Mouse (Mus musculus): ENCODE data around the gene Gm49396. TPM values are rescaled to one million over a fixed set of nuclear protein-coding genes. Genes with fewer than 3 reads are reported as not detected.

Gm49396 gene
- polyA plus RNA-seq, 1 experiment from 2014 or later: 20.7 TPM

GRCm38 (mm10) chr7:30592772-30593423, 29.8 kb downstream of the Gm49396 start:
- H3K4me1 ChIP-seq: peaks cover 6% of the 10 kb centered on the region
- no peak for ATAC-seq (replicated peaks)
- H3K4me3 ChIP-seq: no peak overlapping the region
- no peaks in the 10 kb centered on the region for H3K27me3 ChIP-seq (replicated peaks)
- no peaks in the 10 kb centered on the region for H3K36me3 ChIP-seq (replicated peaks)
- no peak overlapping the region for H3K9ac ChIP-seq
- H3K9me3 ChIP-seq: no peaks in the 10 kb centered on the region
- WGBS: 58% methylated on average over 5 of the region's 5 CpGs
- no peak overlapping the region for H3K4me2 ChIP-seq
- H3K27ac ChIP-seq: no peak overlapping the region

DNA sequence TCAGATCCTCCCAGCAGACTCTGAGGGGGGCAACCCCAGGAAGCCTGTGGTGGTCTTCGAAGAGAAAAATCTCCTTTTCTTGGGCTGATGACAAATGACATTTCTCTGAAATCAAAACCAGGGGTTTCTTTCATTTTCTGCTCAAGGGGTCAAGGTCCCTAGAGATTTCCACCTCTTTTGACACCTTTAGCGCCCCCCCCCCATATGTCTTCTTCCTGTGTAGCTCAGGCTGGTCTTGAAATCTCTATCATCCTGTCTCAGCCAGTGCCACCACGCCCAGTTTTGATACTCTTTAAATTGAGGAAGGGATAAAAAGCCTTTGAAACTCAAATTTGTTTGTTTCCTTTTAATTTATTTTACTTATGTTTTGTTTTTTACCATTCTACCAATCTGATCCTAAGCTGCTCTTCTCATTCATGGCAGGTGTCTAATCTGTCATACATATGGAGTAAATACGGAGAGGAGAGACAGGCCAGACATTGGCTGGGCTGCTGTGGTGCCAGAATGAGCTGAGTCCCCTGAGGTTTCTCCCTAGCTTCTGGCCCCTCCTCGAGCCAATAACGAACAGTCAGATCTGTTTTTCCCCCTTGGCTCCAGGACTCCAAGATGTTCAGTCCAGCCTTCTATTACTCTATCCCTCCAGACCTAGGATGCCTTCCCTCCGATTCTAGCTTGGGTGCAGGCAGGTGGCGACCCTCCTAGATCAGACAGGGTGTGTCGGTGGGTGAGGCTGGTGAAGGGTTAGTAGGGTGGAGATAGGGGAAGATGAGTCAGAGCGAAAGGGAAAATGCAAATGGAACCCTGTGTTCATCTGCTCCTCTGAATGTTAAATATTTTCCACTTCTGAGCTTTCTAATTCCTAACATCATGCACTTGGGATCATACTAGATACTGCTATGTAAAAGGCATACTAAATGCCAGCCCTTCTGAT, 30.7 kb downstream of the Gm49396 start:
- H3K4me3 ChIP-seq: no peak overlapping the region
- peaks cover 6% of the 10 kb centered on the region for H3K4me1 ChIP-seq
- no peak for ATAC-seq (replicated peaks)
- 64% methylated on average over 10 of the region's 10 CpGs for WGBS
- H3K9me3 ChIP-seq: no peaks in the 10 kb centered on the region
- H3K4me2 ChIP-seq: no peak overlapping the region
- H3K27ac ChIP-seq: no peak overlapping the region
- no peak overlapping the region for H3K9ac ChIP-seq
- H3K27me3 ChIP-seq (replicated peaks): no peaks in the 10 kb centered on the region
- no peaks in the 10 kb centered on the region for H3K36me3 ChIP-seq (replicated peaks)

DNA sequence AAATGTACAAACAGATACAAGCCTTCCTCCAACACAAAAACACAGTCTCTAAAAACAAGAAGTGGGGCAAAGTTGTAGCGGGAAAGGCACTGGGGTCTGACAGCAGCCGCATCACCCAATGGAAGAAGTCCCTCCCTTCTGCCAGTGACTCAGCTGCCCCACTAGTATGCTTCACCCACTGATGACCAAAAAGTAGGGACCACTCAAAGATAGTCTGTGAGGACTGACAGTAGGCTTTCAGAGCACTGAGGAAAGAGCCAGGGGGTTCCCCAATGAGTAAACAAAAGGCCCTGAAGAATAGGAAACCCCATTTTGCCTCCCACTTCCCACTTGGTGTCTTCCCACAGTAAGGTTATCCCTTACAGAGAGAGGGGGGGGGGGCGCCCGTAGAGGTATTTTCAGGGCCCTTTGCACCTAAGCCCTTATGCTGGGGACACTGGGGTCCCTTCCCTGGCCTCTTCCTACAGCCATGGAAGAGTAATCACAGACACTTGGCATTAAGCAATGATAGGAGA, 31.4 kb downstream of the Gm49396 start:
- no peaks in the 10 kb centered on the region for H3K36me3 ChIP-seq (replicated peaks)
- no peak overlapping the region for H3K27ac ChIP-seq
- H3K9me3 ChIP-seq: no peaks in the 10 kb centered on the region
- H3K27me3 ChIP-seq (replicated peaks): no peaks in the 10 kb centered on the region
- no peak overlapping the region for H3K4me3 ChIP-seq
- peaks cover 5% of the 10 kb centered on the region for H3K4me1 ChIP-seq
- no peak overlapping the region for H3K9ac ChIP-seq
- H3K4me2 ChIP-seq: no peak overlapping the region
- 64% methylated on average over 4 of the region's 4 CpGs for WGBS
- ATAC-seq (replicated peaks): no peak

DNA sequence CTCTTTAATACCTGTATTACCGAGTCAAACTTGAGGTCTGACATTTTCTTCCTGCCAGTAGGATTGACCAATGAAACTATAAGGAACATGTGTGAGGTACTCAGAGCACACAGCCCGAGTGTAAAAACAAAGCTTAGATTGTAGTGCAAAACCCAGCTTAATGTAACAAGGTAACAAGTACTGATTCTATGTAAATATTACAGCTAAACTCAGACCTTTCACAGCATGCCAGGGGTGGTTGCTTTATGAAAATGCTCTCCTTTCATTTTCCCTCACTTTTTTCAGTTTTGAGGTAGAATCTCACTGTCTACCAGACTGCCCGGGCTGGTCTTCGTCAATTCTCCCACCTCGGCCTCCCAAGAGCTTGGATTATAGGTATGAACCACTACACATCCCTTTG, 32.9 kb downstream of the Gm49396 start:
- Histone ChIP-seq H3K9me3 (no peaks in the 10 kb centered on the region), H3K4me2 (no peak overlapping the region), H3K4me1 (peaks cover 13% of the 10 kb centered on the region), H3K36me3 (replicated peaks) (no peaks in the 10 kb centered on the region), H3K9ac (no peak overlapping the region), H3K4me3 (no peak overlapping the region), H3K27ac (no peak overlapping the region), H3K27me3 (replicated peaks) (no peaks in the 10 kb centered on the region)
- WGBS: 81% methylated on average over 5 of the region's 5 CpGs
- no peak for ATAC-seq (replicated peaks)

DNA sequence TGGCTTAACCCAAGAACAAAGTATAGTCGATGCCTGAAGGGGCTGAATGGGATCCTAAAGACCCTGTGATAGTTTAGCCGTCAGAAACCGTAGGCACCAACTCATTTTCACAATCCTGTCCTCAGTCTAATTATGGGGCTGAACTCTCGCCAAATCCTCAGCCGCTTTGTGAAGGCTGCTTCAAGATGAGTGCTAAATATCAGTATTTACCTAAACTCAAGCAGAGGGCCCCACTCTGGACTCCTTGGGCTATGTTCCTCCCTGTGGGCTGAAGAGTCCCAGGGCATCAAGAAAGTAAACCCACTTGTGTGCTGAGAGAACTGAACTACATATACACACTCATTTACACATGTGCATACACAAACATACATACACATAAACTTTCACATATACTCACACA, 33.7 kb downstream of the Gm49396 start:
- Histone ChIP-seq H3K27me3 (replicated peaks) (no peaks in the 10 kb centered on the region), H3K9ac (no peak overlapping the region), H3K4me2 (no peak overlapping the region), H3K27ac (no peak overlapping the region), H3K9me3 (no peaks in the 10 kb centered on the region), H3K4me1 (peaks cover 13% of the 10 kb centered on the region), H3K4me3 (no peak overlapping the region), H3K36me3 (replicated peaks) (no peaks in the 10 kb centered on the region)
- 76% methylated on average over 5 of the region's 5 CpGs for WGBS
- no peak for ATAC-seq (replicated peaks)

DNA sequence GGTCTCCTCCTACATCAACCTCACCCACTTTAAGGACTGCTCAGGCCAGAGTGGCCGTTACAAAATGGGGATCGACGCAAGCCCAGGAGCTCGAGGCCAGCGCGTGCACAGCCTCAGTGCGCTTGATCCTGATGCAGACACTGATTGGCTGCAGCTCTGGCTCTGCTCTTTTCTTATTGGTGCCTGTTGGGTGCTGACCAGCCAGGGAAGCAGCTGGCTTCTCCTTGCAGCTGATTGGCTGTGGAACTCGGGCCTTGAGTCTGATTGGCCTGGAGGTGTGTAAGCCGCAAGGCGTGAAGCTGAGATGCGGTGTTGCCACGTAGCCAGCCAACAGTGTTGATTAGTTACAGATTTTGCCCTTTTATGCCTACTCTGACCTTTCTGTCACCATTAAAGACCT, 35.6 kb downstream of the Gm49396 start, which contains the start of gene Zbtb32:
Gene Zbtb32, minus strand, starts transcription at position 124 of the 400 bp plus-strand sequence.
- H3K36me3 ChIP-seq (replicated peaks): no peaks in the 10 kb centered on the region
- H3K9ac ChIP-seq: no peak within 1 kb of the TSS

GRCm38 (mm10) chr7:30599933-30600353, 36.8 kb downstream of the Gm49396 start:
- no peak overlapping the region for H3K9ac ChIP-seq
- peak overlapping the region; percentile 13; the same call in 1 of the 2 replicates for H3K27ac ChIP-seq
- 1% methylated on average over 16 of the region's 16 CpGs for WGBS
- H3K4me1 ChIP-seq: peaks cover 13% of the 10 kb centered on the region
- H3K27me3 ChIP-seq (replicated peaks): no peaks in the 10 kb centered on the region
- peak; percentile 98 for ATAC-seq (replicated peaks)
- no peaks in the 10 kb centered on the region for H3K9me3 ChIP-seq
- H3K4me2 ChIP-seq: peak overlapping the region; percentile 45
- H3K4me3 ChIP-seq: peak overlapping the region; percentile 16
- H3K36me3 ChIP-seq (replicated peaks): no peaks in the 10 kb centered on the region

More for the DNA sequence above, 35.6 kb downstream of the Gm49396 start, which contains the start of gene Zbtb32:
- 95% methylated on average over 12 of the region's 12 CpGs for WGBS
- Histone ChIP-seq H3K27me3 (replicated peaks) (no peaks in the 10 kb centered on the region), H3K4me1 (peaks cover 13% of the 10 kb centered on the region), H3K9me3 (no peaks in the 10 kb centered on the region), H3K4me2 (peak within 1 kb of the TSS; percentile 45), H3K27ac (peak within 1 kb of the TSS; percentile 13; the same call in 1 of the 2 replicates), H3K4me3 (peak within 1 kb of the TSS; percentile 16)
- no peak for ATAC-seq (replicated peaks)

- H3K9me3 ChIP-seq: no peaks in the 10 kb centered on the region
- no peaks in the 10 kb centered on the region for H3K36me3 ChIP-seq (replicated peaks)
- H3K4me1 ChIP-seq: peaks cover 13% of the 10 kb centered on the region
- H3K9ac ChIP-seq: no peak overlapping the region
- peak overlapping the region; percentile 45; the same call in 1 of the 2 replicates for H3K4me2 ChIP-seq
- H3K4me3 ChIP-seq: no peak overlapping the region
- ATAC-seq (replicated peaks): peak; percentile 55
- WGBS: 71% methylated on average over 7 of the region's 7 CpGs
- no peaks in the 10 kb centered on the region for H3K27me3 ChIP-seq (replicated peaks)
- 0 out of 2 replicates have a peak overlapping the region, but pooled peaks have one; percentile 13 for H3K27ac ChIP-seq
Measured at GRCm38 (mm10) chr7:30600651-30601050, 37.5 kb downstream of the Gm49396 start.

DNA sequence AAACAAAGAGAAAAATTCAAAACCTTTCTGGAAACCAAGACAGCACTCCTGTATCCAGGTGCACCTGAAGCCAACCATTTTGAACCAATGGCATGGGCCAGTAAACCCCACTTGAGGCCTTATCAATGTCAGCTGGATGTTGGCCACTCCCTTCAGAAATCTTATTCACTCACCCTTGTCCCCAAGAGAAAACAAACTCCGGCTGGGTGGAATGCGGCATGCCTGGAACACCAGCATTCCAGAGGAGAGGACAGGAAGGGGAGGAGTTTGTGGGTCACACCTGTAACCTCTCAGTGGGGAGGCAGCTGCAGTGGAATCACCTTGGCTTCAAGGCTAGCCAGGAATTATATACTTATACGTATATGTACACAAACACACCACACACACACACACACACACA, 39.4 kb downstream of the Gm49396 start:
- H3K36me3 ChIP-seq (replicated peaks): no peaks in the 10 kb centered on the region
- no peak overlapping the region for H3K27ac ChIP-seq
- no peak for ATAC-seq (replicated peaks)
- 53% methylated on average over 3 of the region's 3 CpGs for WGBS
- no peak overlapping the region for H3K4me3 ChIP-seq
- no peaks in the 10 kb centered on the region for H3K9me3 ChIP-seq
- H3K27me3 ChIP-seq (replicated peaks): no peaks in the 10 kb centered on the region
- peaks cover 13% of the 10 kb centered on the region for H3K4me1 ChIP-seq
- no peak overlapping the region for H3K9ac ChIP-seq
- H3K4me2 ChIP-seq: no peak overlapping the region

DNA sequence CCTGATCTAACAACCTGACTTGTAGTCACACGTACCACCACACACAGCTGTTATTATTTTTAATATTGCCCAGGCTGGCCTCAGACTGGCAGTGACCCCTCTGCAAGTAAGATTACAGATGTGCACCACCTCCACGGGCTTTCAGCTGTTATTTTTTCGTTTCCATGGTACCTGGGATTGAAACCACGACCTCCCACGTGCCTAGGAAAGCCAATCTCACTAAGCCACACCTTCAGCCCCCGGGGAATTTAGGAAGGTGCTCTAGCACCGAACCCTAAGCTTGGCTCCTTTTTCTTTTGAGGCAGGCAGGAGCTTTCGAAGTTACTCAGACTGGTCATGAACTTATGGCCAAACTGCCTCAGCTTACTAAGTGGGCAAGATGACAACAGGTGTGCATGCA, 41.3 kb downstream of the Gm49396 start:
- H3K9ac ChIP-seq: no peak overlapping the region
- peaks cover 13% of the 10 kb centered on the region for H3K4me1 ChIP-seq
- H3K4me2 ChIP-seq: no peak overlapping the region
- WGBS: 61% methylated on average over 8 of the region's 8 CpGs
- no peak for ATAC-seq (replicated peaks)
- H3K4me3 ChIP-seq: no peak overlapping the region
- H3K27me3 ChIP-seq (replicated peaks): no peaks in the 10 kb centered on the region
- no peak overlapping the region for H3K27ac ChIP-seq
- H3K36me3 ChIP-seq (replicated peaks): no peaks in the 10 kb centered on the region
- no peaks in the 10 kb centered on the region for H3K9me3 ChIP-seq

GRCm38 (mm10) chr7:30604944-30605343, 41.8 kb downstream of the Gm49396 start:
- Histone ChIP-seq H3K4me2 (no peak overlapping the region), H3K4me3 (no peak overlapping the region), H3K4me1 (peaks cover 8% of the 10 kb centered on the region; the same call in 1 of the 2 replicates), H3K27ac (no peak overlapping the region), H3K27me3 (replicated peaks) (no peaks in the 10 kb centered on the region), H3K9me3 (no peaks in the 10 kb centered on the region), H3K9ac (no peak overlapping the region), H3K36me3 (replicated peaks) (no peaks in the 10 kb centered on the region)
- 88% methylated on average over 8 of the region's 8 CpGs for WGBS
- ATAC-seq (replicated peaks): no peak

DNA sequence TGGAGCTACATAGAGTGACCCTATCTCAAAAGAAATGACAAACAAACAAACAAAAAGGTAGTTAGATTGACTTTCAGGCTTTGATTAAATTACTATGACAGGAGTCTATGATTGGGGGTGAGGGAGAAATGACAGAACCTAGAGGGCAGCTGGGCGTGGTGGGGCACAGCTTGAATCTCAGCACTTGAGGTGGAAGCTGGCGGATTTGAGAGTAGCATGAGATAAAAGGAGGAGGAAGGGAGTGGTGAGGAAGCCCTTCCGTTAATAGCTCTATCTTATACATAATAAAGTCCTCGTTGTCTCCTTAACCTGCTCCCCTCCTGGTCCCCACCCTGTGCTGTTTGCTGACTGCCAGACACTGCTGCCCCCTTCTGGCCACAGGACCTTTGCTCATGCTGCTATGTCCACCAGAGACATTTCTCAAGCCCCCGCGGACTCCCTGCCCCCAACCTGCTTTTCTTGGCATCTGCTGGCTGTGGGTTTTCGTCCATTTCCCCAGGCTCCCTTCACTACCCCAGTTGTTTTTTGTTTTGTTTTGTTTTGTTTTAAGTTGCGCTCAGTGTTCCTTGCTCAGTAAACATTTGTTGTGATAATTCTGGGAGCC, 44.7 kb downstream of the Gm49396 start:
- H3K4me1 ChIP-seq: no peaks in the 10 kb centered on the region
- no peaks in the 10 kb centered on the region for H3K36me3 ChIP-seq (replicated peaks)
- H3K4me3 ChIP-seq: no peak overlapping the region
- H3K9ac ChIP-seq: no peak overlapping the region
- H3K9me3 ChIP-seq: no peaks in the 10 kb centered on the region
- no peak overlapping the region for H3K27ac ChIP-seq
- ATAC-seq (replicated peaks): no peak
- WGBS: 27% methylated on average over 8 of the region's 8 CpGs
- no peaks in the 10 kb centered on the region for H3K27me3 ChIP-seq (replicated peaks)
- no peak overlapping the region for H3K4me2 ChIP-seq
